Mouse (Mus musculus) embryonic facial prominence, embryonic 11.5 days (tissue): ENCODE data around the gene Gm20388. TPM values are rescaled to one million over a fixed set of nuclear protein-coding genes. Genes with fewer than 3 reads are reported as not detected.

Experiments used
- ATAC-seq: fragments of 200-750 bp; cut with Nextera tagmentation; replicated peaks from 2 replicates; pipeline ENCODE4 v1.8.0; 2017; ENCODE audit warnings: low read depth; ENCODE audit not compliant: insufficient number of reproducible peaks, low FRiP score, low TSS enrichment
- DNase-seq: peaks from one replicate; pipeline ENCODE4 v3.0.0-alpha.2; 2015; ENCODE audit warnings: low spot score
- H3K27ac ChIP-seq: fragments of 300-500 bp; sonication (generic); replicated peaks from 2 replicates; pipeline ENCODE4 v1.5.1; 2014; ENCODE audit warnings: mild to moderate bottlenecking, low read depth, low read length, control low read depth
- H3K27me3 ChIP-seq: fragments of 300-500 bp; sonication (generic); 2 replicates; pipeline ENCODE4 v1.6.1; 2014; ENCODE audit warnings: mild to moderate bottlenecking, low read length, moderate library complexity, mixed read lengths; ENCODE audit not compliant: control insufficient read depth, insufficient read depth
- H3K36me3 ChIP-seq: fragments of 300-500 bp; sonication (generic); replicated peaks from 2 replicates; pipeline ENCODE4 v1.6.1; 2014; ENCODE audit warnings: low read depth, mild to moderate bottlenecking, low read length, moderate library complexity, mixed read lengths; ENCODE audit not compliant: control insufficient read depth, insufficient read depth
- H3K4me1 ChIP-seq: fragments of 300-500 bp; sonication (generic); 2 replicates; pipeline ENCODE4 v1.6.1; 2014; ENCODE audit warnings: low read length, mixed read lengths; ENCODE audit not compliant: control insufficient read depth, insufficient read depth
- H3K4me2 ChIP-seq: fragments of 300-500 bp; sonication (generic); 2 replicates; pipeline ENCODE4 v1.6.1; 2014; ENCODE audit warnings: low read depth, mild to moderate bottlenecking, control low read depth, low read length, moderate library complexity
- H3K4me3 ChIP-seq: fragments of 300-500 bp; sonication (generic); 2 replicates; pipeline ENCODE4 v1.5.1; 2014; ENCODE audit warnings: low read depth, low read length, control low read depth
- H3K9ac ChIP-seq: fragments of 300-500 bp; sonication (generic); replicated peaks from 2 replicates; pipeline ENCODE4 v1.6.1; 2014; ENCODE audit warnings: mild to moderate bottlenecking, control low read depth, low read length
- H3K9me3 ChIP-seq: fragments of 300-500 bp; sonication (generic); replicated peaks from 2 replicates; pipeline ENCODE4 v1.6.1; 2016; ENCODE audit warnings: mild to moderate bottlenecking, low read length, inconsistent platforms, mixed read lengths; ENCODE audit not compliant: control insufficient read depth
- WGBS: fragments of 180-500 bp; shearing (Covaris S2); extraction: QIAGEN DNeasy Blood & Tissue Kit; methylation state at CpG from one replicate; pipeline ENCODE4 v1.1.7; 2014; 5-methylcytosine and 5-hydroxymethylcytosine counted together
- polyA plus RNA-seq: library from polyadenylated mRNA; unstranded; fragments of >200 nt; fragmentation: Nextera tagmentation; extraction: Ambion mirVana; gene quantifications from 2 replicates; pipeline ENCODE4 v1.2.1, GENCODE M21; 2014

Gm20388 gene
- polyA plus RNA-seq, 1 experiment from 2014 or later: 3.1 TPM

DNA sequence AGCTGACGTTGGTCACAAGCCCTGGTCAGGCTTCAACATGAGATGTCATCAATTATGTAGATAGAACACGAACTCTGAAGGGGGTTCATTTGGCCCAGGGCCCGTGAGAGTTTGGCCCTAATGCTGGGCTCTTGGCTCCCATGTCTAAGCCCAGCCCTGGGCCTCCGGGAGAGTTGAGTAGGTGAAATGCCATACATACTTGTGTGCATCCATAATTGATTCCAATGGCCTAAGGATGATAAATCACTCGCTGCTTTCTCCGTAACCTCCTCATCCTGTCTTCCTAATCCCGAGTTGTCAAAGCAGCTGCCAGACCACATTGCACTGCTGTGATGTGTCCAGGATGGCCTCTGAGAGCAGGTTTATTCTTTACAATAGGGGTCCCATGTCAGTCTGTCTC is 2146.2 kb downstream of the Gm20388 start:
- Histone ChIP-seq H3K36me3 (no peaks in the 10 kb centered on the region), H3K27ac (no peak overlapping the region), H3K9ac (no peak overlapping the region), H3K4me1 (no peaks in the 10 kb centered on the region; the same call in 1 of the 2 replicates), H3K27me3 (no peaks in the 10 kb centered on the region), H3K4me2 (no peak overlapping the region), H3K4me3 (no peak overlapping the region), H3K9me3 (no peaks in the 10 kb centered on the region)
- DNase-seq: no peak
- WGBS: 73% methylated on average over 7 of the region's 7 CpGs
- ATAC-seq: no peak

DNA sequence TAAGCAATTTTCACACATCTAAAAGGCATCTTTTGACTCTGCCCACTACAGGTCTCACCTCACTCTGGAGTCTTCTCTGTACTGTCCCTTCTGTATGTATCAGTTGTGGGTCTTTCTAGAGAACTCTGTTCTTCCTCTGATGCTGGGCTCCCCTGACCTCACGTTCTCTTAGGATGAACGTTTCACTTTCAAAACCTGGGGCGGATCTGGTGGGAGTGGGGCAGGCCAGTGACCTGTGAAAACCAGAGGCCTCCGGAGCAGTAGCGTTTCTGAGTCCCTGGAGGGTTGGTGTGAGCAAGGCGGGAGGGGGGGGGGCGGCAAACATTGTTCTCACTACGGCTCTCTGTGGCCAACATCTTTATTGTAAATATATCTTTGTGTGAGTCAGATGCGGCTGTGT is 2147.9 kb downstream of the Gm20388 start:
- no peak overlapping the region for H3K4me3 ChIP-seq
- H3K9me3 ChIP-seq: no peaks in the 10 kb centered on the region
- H3K4me1 ChIP-seq: no peaks in the 10 kb centered on the region; the same call in 1 of the 2 replicates
- no peak overlapping the region for H3K4me2 ChIP-seq
- H3K27me3 ChIP-seq: no peaks in the 10 kb centered on the region
- ATAC-seq: no peak
- no peak for DNase-seq
- WGBS: 58% methylated on average over 9 of the region's 9 CpGs
- H3K27ac ChIP-seq: no peak overlapping the region
- no peaks in the 10 kb centered on the region for H3K36me3 ChIP-seq
- no peak overlapping the region for H3K9ac ChIP-seq

DNA sequence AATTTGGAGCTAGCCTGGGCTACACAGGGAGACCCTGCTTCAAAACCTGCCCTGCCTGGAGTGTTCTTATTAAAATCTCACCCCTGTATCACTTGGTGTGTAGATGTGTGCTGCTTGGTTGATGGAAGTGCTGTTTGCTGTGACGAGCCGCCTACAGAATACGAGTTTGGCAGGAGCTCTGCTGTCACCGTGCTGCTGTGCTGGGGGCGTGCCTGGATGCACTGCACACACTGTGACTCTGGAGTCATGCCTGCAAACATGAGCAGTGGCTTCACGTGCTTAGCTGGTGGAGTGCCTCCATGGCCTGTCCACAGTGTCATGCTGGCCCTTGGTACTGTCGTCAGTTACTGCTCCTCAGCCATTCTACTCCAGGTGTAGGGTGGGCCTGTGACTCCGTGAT is 2148.3 kb downstream of the Gm20388 start:
- no peak overlapping the region for H3K4me3 ChIP-seq
- H3K9ac ChIP-seq: no peak overlapping the region
- H3K27me3 ChIP-seq: no peaks in the 10 kb centered on the region
- H3K9me3 ChIP-seq: no peaks in the 10 kb centered on the region
- H3K36me3 ChIP-seq: no peaks in the 10 kb centered on the region
- ATAC-seq: no peak
- H3K4me2 ChIP-seq: no peak overlapping the region
- 82% methylated on average over 8 of the region's 8 CpGs for WGBS
- no peaks in the 10 kb centered on the region; the same call in 1 of the 2 replicates for H3K4me1 ChIP-seq
- no peak overlapping the region for H3K27ac ChIP-seq
- no peak for DNase-seq

DNA sequence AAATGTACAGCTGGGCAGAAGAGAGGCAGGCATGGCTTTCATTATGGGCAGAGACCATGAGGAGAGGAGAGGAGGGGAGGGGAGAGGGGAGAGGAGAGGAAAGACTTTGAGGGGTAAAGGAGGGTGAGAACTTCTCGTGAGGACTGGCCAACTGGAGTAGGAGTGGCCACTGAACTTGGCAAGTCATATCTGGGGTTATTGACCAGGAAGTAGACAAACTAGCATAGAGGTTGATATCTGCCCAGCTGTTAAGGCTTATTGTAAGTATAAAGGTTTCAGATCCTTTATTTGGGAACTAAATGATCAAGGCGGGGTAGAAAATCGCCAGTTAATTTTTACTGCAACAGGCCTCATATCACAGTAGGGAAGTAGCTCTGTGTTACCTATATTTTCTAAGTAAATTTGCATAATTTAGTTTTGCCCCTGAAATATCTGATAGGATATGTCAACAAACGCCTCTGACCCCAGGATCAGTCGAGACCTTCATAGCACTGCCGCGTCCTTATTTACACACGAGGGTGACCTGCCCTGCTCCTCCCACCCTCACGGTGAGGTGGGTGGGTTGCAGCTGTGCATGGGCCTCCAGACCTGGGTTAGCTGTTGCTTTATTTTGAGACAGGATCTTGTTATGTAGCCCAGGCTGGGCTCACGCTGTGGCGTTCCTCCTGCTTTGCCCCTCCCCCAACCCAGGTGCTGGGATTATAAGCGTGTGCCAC is 2152.0 kb downstream of the Gm20388 start:
- Histone ChIP-seq H3K27me3 (no peaks in the 10 kb centered on the region), H3K9ac (no peak overlapping the region), H3K27ac (no peak overlapping the region), H3K9me3 (no peaks in the 10 kb centered on the region), H3K36me3 (no peaks in the 10 kb centered on the region), H3K4me1 (no peaks in the 10 kb centered on the region), H3K4me2 (no peak overlapping the region), H3K4me3 (no peak overlapping the region)
- WGBS: 70% methylated on average over 12 of the region's 12 CpGs
- ATAC-seq: no peak
- no peak for DNase-seq

DNA sequence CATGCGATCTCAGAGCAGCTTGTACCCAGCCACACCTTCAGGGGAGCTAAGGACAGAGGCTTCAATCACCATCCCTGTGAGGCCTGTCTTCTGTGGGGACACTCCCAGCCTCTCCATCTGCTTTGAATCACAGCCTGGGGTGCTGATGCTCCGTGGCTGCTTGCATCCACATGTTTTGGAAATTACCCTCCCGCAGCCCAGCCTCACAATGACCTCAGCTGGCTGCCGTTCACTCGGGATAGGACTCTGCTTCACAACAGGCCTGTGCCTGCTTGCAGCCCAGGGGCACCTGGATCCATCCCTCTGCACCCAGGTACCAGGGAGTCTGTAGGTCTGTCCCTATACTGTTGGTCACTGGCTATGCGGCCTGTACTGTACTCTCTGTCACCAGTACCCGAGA is 2153.7 kb downstream of the Gm20388 start:
- DNase-seq: peak; percentile 67
- no peak overlapping the region for H3K4me2 ChIP-seq
- ATAC-seq: no peak
- no peak overlapping the region for H3K9ac ChIP-seq
- no peaks in the 10 kb centered on the region for H3K27me3 ChIP-seq
- WGBS: 48% methylated on average over 7 of the region's 7 CpGs
- no peak overlapping the region for H3K27ac ChIP-seq
- no peaks in the 10 kb centered on the region for H3K36me3 ChIP-seq
- no peaks in the 10 kb centered on the region for H3K4me1 ChIP-seq
- no peak overlapping the region for H3K4me3 ChIP-seq
- H3K9me3 ChIP-seq: no peaks in the 10 kb centered on the region

DNA sequence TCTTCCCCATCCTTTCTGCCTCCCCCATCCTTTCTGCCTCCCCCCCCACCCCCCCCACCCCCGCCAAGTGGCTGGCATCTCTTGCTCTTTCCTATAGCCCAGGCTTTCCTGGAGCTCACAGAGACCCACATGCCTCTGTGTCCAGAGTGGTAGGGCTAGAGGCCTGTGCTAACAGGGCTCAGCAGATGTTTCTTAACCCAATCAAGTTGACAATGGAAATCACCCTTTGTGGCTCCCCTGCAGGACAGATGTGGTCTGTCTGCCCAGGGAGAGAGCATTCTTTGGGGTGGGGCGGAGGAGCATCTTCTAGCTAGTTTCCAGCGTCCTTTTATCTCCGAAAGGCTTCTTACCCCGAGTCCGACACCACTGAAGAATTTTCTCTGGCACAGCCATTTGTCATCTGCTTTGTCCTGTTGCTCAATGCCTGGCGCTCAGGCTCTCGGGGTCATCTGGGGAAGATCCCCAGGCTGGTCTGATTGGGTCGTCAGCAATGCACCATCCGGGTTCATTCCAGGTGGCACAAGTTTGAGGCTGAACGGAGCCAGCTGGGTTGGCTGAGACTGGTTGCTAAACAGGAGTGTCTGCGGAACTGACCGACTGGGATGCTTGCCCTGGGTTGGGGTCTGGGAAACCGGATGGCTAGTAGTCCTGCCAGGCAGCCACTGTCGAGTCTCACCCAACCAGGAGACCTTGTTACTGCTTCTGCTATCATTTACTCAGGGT is 2157.3 kb downstream of the Gm20388 start:
- no peak overlapping the region for H3K27ac ChIP-seq
- no peak overlapping the region for H3K4me3 ChIP-seq
- 79% methylated on average over 15 of the region's 15 CpGs for WGBS
- no peak overlapping the region for H3K4me2 ChIP-seq
- no peaks in the 10 kb centered on the region for H3K4me1 ChIP-seq
- no peak overlapping the region for H3K9ac ChIP-seq
- no peaks in the 10 kb centered on the region for H3K27me3 ChIP-seq
- DNase-seq (no peak), ATAC-seq (no peak)
- no peaks in the 10 kb centered on the region for H3K9me3 ChIP-seq
- H3K36me3 ChIP-seq: no peaks in the 10 kb centered on the region

DNA sequence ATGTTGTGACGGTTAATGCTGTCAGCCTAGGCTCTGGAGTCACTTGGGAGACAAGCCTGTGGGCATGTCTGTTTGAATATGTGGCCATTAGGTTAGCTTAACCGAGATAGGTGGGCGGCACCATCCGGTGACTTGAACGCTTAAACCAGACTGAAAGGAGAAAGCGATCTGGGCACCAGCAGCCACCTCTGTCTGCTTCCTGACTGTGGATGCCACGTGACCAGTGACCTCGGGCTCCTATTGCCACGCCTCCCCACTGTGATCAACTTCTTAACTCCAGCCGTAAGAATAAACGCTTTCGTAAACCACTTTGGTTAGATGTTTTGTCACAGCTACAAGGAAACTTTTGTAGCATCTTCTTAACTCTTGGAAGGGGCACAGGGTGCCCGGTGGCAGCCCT is 2158.0 kb downstream of the Gm20388 start:
- no peak for ATAC-seq
- WGBS: 85% methylated on average over 13 of the region's 13 CpGs
- no peaks in the 10 kb centered on the region for H3K4me1 ChIP-seq
- H3K27me3 ChIP-seq: no peaks in the 10 kb centered on the region
- no peak overlapping the region for H3K9ac ChIP-seq
- no peak overlapping the region for H3K4me3 ChIP-seq
- H3K4me2 ChIP-seq: no peak overlapping the region
- no peak for DNase-seq
- H3K36me3 ChIP-seq: no peaks in the 10 kb centered on the region
- no peak overlapping the region for H3K27ac ChIP-seq
- H3K9me3 ChIP-seq: no peaks in the 10 kb centered on the region

DNA sequence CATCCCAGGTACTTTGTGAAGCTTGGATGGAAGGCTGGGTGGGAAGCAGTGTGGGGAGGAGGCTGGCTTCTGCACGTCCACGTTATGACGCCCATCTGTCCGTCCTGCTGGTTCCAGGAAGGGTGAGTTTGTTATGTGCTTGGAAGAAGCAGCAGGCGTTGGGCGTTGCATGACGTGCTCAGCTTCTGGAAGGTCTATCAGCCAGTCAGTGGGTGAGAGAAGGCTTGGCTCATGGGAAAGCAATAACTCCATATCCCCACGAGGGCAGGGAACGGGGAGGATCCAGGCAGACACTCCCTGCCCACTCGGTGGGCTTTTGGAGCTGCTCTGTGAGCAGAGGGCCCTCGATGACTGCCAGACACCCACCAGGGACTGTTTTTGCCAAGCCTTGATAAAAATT is 2158.6 kb downstream of the Gm20388 start:
- no peaks in the 10 kb centered on the region for H3K36me3 ChIP-seq
- DNase-seq (no peak), ATAC-seq (no peak)
- H3K9ac ChIP-seq: no peak overlapping the region
- no peaks in the 10 kb centered on the region for H3K4me1 ChIP-seq
- 88% methylated on average over 11 of the region's 11 CpGs for WGBS
- H3K4me3 ChIP-seq: no peak overlapping the region
- H3K9me3 ChIP-seq: no peaks in the 10 kb centered on the region
- no peak overlapping the region for H3K4me2 ChIP-seq
- no peaks in the 10 kb centered on the region for H3K27me3 ChIP-seq
- H3K27ac ChIP-seq: no peak overlapping the region
